Mouse (Mus musculus): ENCODE data around the gene Wdr61. TPM values are rescaled to one million over a fixed set of nuclear protein-coding genes. Genes with fewer than 3 reads are reported as not detected.
A peak's percentile ranks its signal among the peaks of the same experiment; 100 is the strongest.
"Not testable (repeated sequence)": the region's sequence is repeated elsewhere in the genome, so short reads cannot be mapped to it uniquely, and the experiment has no call there.

The Wdr61 gene
- total RNA-seq, 2 experiments from 2014 or later = 53.4 to 53.9 TPM

DNA sequence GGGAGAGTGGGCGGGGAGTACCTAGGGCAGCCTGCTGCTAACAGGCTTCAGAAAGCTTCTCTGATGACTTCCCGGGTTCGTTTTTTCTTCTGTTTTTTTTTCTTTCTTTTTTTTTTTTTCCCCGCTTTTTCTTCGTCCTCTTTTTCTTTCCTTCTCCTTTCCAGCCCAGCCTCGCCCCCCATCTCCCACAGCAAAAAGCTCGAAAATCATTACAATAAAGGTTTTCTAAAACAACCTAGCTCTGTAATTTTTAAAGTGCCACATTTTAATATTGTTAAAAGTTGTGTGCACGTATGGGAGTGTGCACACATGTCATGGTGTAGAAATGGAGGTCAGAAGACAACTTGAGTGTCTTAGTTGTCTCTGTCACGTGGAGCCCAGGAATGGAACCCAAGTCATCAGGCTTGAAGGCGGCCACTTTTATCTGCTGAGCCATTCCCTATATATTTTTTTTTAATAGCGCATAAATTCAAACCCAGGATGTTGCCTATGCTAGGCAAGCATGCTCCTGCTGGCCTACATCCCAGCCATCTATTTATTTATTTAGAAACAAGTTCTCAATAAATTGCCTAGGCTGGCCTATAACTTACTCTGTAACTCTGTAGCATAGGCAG is 427 bp upstream of the Wdr61 start:
- no peak for DNase-seq (ENCODE audit: low spot score in 2 of 2)

- no peak for DNase-seq (ENCODE audit: low spot score in 2 of 2)
These were observed 2.2 kb downstream of the Wdr61 start for GRCm38 (mm10) chr9:54732122-54732521.

- no peak for DNase-seq (ENCODE audit: low spot score in 2 of 2)
These were observed 8.0 kb downstream of the Wdr61 start for GRCm38 (mm10) chr9:54726315-54726714.

DNA sequence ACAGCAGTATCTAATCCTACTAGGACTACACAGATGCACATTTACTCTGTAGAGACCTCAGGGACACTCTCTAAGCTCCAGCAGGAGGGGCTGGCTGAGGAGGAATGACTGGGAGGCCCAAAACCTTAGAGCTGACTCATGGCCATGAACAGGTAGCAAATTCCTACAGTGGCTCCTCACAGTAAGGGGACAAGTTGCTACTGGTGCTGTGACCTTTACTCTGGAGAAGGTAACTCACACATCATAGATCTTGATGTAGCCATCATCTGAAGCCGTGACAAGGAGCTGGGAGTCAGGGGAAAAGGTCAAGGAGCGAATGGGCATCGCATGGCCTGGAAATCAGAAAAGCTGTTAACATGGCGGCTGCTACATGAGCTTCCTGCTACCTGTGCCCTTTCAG is 11.7 kb downstream of the Wdr61 start:
- DNase-seq (ENCODE audit: low spot score in 2 of 2) = no peak

DNA sequence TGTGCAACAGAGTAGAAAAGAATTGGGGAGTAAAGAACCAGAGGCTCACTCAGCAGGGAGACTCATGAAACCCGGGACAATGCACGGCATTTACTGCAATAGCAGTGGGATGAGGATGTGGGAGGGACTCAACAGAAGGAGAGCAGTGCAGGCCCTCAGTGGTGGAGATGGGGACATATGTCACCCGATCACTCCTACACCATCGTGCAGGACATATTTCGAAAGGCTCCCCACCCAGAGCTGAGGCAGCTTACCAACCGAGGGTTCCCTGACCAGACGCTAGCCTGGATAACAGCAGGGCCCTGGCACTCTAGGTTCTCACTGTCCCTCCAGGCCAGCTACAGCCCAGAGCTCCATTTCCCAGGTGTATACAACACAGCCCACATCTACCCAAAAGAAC is 12.2 kb downstream of the Wdr61 start:
- no peak for DNase-seq (ENCODE audit: low spot score in 2 of 2)

GRCm38 (mm10) chr9:54717527-54717926 is 16.8 kb downstream of the Wdr61 start:
- no peak for DNase-seq (ENCODE audit: low spot score in 2 of 2)

DNA sequence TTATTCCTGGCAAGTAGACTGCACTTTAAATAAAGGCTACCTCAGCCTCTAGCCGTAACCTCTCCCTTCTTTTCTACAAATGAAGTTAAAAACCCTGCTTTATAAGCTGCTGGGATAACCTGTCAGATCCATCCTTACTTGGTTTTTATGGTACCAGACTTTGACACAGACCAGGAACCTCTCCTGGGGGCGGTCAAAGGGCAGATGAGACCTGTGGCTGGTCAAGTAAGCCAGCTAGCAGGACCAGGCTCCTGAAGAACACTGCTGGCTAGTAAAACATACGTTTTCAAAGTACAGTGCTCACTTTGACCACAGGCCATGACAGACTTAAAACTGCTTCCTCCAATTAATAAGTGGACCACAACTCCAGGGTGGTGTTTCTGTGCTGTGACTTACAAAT is 18.5 kb downstream of the Wdr61 start:
- DNase-seq (ENCODE audit: low spot score in 2 of 2) = no peak

DNA sequence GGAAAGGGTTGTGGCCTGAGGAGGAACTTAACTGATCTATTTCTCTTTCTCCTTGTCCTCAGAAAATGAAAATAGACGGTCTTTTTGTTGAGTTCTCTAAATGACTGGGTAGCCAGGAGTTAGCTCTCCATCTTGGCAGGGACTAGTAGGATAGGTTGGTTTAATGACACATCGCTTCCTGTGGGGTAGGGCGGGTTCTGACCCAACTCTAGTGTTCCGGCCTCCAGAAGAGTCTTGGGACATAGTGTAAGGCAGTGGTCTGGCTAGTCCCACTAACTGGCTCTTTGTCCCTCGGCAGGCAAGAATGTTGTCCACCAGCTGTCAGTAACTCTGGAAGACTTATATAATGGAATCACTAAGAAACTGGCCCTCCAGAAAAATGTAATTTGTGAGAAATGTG is 26.2 kb downstream of the Wdr61 start:
- DNase-seq (ENCODE audit: low spot score in 2 of 2) = no peak

- no peak for DNase-seq (ENCODE audit: low spot score in 2 of 2)
These were observed 26.9 kb downstream of the Wdr61 start for GRCm38 (mm10) chr9:54707288-54707999.

DNA sequence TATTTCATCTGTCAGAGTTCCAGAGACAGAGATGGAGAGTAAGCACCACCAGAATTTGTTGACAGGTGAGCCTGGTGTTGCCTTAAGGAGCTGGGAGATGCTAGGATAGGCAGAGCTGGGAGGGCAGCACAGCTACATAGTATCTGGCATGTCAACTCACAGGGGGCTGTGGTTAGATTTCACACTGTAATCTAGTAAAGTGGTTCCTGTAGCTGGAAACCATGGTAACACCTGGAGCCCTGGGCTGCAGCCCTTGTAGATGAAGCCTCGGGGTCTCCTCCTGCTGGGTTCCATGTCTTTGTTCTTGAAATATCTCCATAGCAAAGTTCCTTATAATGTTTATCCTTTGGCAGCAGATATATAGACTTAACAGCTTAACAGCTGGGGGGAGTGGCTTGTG is 28.8 kb downstream of the Wdr61 start:
- DNase-seq (ENCODE audit: low spot score in 2 of 2) = no peak

- no peak for DNase-seq (ENCODE audit: low spot score in 2 of 2)
These were observed 30.0 kb downstream of the Wdr61 start for GRCm38 (mm10) chr9:54704361-54704760.

GRCm38 (mm10) chr9:54702581-54702980 is 31.7 kb downstream of the Wdr61 start:
- DNase-seq (ENCODE audit: low spot score in 2 of 2) = no peak

DNA sequence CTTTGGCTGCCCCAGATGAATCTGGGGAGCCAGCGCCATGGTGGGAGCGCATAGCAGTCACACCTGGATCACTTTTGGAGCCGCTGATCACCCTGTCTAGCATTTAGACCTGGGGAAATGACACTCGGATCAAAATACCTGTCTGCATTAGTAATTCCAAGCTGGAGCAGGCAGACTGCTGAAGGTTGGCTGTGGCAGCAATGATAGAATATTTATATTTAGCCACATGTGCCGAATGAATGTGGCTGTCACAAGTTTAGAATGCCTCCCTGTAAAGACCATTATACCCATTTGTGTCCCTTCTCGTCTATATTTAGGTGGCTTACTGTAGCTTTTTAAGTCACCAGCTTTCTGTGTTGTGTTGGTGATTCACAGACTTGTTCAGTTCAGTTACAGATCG is 33.6 kb downstream of the Wdr61 start:
- DNase-seq (ENCODE audit: low spot score in 2 of 2) = no peak

DNA sequence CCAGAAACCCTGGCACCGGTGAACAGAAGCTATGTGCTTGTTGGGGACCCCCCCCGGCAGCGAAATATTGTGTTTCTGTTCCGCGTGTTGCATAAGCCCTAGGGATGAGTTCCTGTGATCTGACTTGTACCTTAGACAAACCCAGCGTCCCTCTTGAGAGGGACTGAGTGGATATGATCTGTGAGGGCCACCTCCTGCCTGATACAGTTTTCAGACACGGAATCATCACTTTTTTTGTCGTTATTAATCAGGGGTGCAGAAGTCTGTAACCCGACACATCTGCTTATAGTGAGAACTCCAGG is 34.2 kb downstream of the Wdr61 start:
- DNase-seq (ENCODE audit: low spot score in 2 of 2) = no peak

- peak; percentile 81 to 88 for DNase-seq (ENCODE audit: low spot score in 2 of 2)
These were observed 34.8 kb downstream of the Wdr61 start for GRCm38 (mm10) chr9:54699345-54700173.

GRCm38 (mm10) chr9:54699087-54699344 is 35.3 kb downstream of the Wdr61 start:
- no peak for DNase-seq (ENCODE audit: low spot score in 2 of 2)

GRCm38 (mm10) chr9:54698318-54699086 is 35.8 kb downstream of the Wdr61 start, which contains the start of gene Dnaja4:
Gene Dnaja4 (plus strand): TSS chr9:54698873.
- no peak for DNase-seq (ENCODE audit: low spot score in 2 of 2)

- DNase-seq (ENCODE audit: low spot score in 2 of 2) = peak; percentile 28 to 43
These were observed 43.0 kb downstream of the Wdr61 start for GRCm38 (mm10) chr9:54691241-54691805.

- DNase-seq (ENCODE audit: low spot score in 2 of 2) = not testable (repeated sequence)
These were observed 43.6 kb downstream of the Wdr61 start for GRCm38 (mm10) chr9:54690697-54691096.

DNA sequence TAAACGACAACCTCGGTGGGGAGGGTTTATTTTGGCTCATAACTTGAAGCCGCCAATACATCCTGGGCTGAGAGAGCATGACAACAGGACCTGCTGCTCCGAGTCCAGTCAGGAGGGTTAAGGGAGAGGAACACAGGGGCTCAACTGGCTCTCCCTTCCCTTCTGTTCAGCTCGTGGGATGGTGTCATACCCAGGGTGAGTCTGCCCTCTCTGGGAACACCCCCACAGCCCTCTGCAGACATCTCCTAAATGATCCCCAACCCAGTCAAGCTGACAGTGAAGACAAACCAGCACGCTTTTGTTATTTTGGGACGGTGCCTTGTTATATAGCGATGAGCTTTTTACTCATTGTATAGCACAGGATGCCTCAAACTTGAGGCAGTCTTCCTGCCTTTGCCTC is 44.9 kb downstream of the Wdr61 start:
- no peak for DNase-seq (ENCODE audit: low spot score in 2 of 2)
